Mouse (Mus musculus) layer of hippocampus, adult 2 months (tissue): ENCODE measurements around the gene Brms1. TPM values are rescaled to one million over a fixed set of nuclear protein-coding genes. Genes with fewer than 3 reads are reported as not detected.

Experiments used
- DNase-seq, 2 experiments: peaks; one replicate each; pipeline ENCODE4 v3.0.0; 2022; ENCODE audit warnings: low spot score in 2 of 2
- H3K27ac ChIP-seq: fragments of 200-600 bp; 2 replicates; pipeline ENCODE4 v1.8.1; 2022
- H3K4me3 ChIP-seq: fragments of 200-600 bp; 2 replicates; pipeline ENCODE4 v1.8.1; 2022; ENCODE audit warnings: mild to moderate bottlenecking
- CTCF ChIP-seq: fragments of 200-600 bp; conservative IDR thresholded peaks from 2 replicates; pipeline ENCODE4 v1.8.1; 2022; ENCODE audit warnings: antibody characterized with exemption, mild to moderate bottlenecking, moderate library complexity
- total RNA-seq, 2 experiments: library from RNA; stranded (reverse); gene quantifications; 2 replicates each; pipeline ENCODE4 v1.2.3; 2021

Gene Brms1
- total RNA-seq, 2 experiments from 2014 or later: 21.4 to 25.3 TPM

DNA sequence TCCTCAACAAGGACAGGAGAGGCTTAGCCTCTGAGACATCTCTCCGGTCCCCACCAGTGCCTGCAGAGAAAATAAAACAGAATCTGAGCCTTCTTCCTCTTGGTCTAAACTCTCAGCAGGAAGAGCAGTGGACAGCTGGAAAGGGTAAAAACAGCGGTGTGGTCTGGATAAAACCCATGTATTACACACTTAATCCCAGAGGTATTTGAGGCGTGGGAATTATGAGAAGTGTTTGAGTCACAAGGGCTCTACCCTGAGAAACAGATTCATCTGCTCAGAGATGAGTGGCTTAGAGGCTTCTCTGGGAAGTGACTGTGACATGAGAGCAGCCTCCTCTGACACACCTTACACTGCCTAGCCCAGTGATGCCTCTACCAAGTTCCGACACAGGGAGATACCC, 23.5 kb upstream of the Brms1 start:
- no peak for TF ChIP-seq CTCF
- no peak overlapping the region for H3K27ac ChIP-seq
- no peak for DNase-seq

GRCm38 (mm10) chr19:5018191-5018590, 23.0 kb upstream of the Brms1 start:
- H3K4me3 ChIP-seq: no peak overlapping the region
- DNase-seq: no peak
- TF ChIP-seq CTCF: no peak

More for the DNA sequence above, 23.5 kb upstream of the Brms1 start:
- no peak overlapping the region for H3K4me3 ChIP-seq

DNA sequence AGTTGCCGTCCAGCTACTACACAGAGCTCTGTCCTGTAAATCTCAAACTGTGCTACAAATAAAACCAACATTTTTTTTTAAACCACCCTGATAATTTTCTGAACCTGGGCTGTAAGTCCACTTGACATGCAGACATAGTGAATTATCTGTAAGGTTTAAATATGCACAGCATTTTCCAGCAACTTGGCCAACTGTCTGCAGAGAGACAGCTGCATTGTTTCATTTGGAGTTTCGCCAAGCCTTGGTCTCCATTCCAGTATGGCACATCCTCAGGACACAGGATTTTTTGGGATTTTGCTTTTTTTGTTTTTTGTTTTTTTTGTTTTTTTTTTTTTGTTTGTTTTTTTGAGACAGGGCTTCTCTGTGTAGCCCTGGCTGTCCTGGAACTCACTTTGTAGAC, 19.7 kb upstream of the Brms1 start:
- H3K4me3 ChIP-seq: no peak overlapping the region
- no peak for TF ChIP-seq CTCF
- no peak for DNase-seq
- H3K27ac ChIP-seq: no peak overlapping the region

More at GRCm38 (mm10) chr19:5018191-5018590, 23.0 kb upstream of the Brms1 start:
- no peak overlapping the region for H3K27ac ChIP-seq

GRCm38 (mm10) chr19:5023621-5024479, 17.3 kb upstream of the Brms1 start, which contains the start of gene Slc29a2:
Gene Slc29a2, plus strand, starts transcription at chr19:5023860.
- DNase-seq: peak; percentile 87 to 93

GRCm38 (mm10) chr19:5026111-5026510, 15.0 kb upstream of the Brms1 start:
- TF ChIP-seq CTCF: no peak
- no peak for DNase-seq
- Histone ChIP-seq H3K4me3 (no peak overlapping the region), H3K27ac (no peak overlapping the region)

More at GRCm38 (mm10) chr19:5023621-5024479, 17.3 kb upstream of the Brms1 start, which contains the start of gene Slc29a2:
- TF ChIP-seq CTCF: no peak
- H3K27ac ChIP-seq: peak within 1 kb of the TSS; percentile 90
- H3K4me3 ChIP-seq: peak within 1 kb of the TSS; percentile 89

DNA sequence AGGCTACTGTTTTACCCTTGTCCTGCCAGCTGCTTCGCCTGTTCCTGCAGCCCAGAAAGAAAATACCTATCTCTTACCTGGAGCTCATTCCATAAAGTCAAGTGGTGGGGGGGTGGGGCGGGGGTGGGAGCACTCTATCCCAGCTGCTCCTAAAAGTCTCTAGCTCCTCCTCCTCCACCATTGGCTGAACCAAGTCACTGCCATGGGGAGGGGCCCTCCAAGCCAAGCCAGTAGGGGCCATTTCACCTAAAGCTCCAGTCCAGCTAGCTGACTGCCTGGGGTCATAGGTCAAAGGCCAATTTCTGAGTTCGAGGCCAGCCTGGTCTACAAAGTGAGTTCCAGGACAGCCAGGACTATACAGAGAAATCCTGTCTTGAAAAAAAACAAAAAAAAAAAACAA, 8.5 kb upstream of the Brms1 start:
- DNase-seq: no peak
- no peak overlapping the region for H3K4me3 ChIP-seq
- no peak for TF ChIP-seq CTCF
- no peak overlapping the region for H3K27ac ChIP-seq

GRCm38 (mm10) chr19:5036577-5036976, 4.6 kb upstream of the Brms1 start:
- H3K4me3 ChIP-seq: no peak overlapping the region
- no peak for TF ChIP-seq CTCF

GRCm38 (mm10) chr19:5037678-5038571, 3.2 kb upstream of the Brms1 start:
- Histone ChIP-seq H3K27ac (peak overlapping the region; percentile 96), H3K4me3 (peak overlapping the region; percentile 92)
- peak; percentile 86 for DNase-seq
- TF ChIP-seq CTCF: no peak

More at GRCm38 (mm10) chr19:5036577-5036976, 4.6 kb upstream of the Brms1 start:
- H3K27ac ChIP-seq: no peak overlapping the region
- no peak for DNase-seq

- Histone ChIP-seq H3K4me3 (peak within 1 kb of the TSS; percentile 92), H3K27ac (peak within 1 kb of the TSS; percentile 96)
- TF ChIP-seq CTCF: peak; percentile 68
- DNase-seq: peak; percentile 91 to 92
Measured at GRCm38 (mm10) chr19:5038709-5039156, 2.4 kb upstream of the Brms1 start, which contains the start of the genes B4gat1 and AC124502.3. Gene B4gat1, plus strand, starts transcription at chr19:5038826. Gene AC124502.3, plus strand, starts transcription at chr19:5038891.

DNA sequence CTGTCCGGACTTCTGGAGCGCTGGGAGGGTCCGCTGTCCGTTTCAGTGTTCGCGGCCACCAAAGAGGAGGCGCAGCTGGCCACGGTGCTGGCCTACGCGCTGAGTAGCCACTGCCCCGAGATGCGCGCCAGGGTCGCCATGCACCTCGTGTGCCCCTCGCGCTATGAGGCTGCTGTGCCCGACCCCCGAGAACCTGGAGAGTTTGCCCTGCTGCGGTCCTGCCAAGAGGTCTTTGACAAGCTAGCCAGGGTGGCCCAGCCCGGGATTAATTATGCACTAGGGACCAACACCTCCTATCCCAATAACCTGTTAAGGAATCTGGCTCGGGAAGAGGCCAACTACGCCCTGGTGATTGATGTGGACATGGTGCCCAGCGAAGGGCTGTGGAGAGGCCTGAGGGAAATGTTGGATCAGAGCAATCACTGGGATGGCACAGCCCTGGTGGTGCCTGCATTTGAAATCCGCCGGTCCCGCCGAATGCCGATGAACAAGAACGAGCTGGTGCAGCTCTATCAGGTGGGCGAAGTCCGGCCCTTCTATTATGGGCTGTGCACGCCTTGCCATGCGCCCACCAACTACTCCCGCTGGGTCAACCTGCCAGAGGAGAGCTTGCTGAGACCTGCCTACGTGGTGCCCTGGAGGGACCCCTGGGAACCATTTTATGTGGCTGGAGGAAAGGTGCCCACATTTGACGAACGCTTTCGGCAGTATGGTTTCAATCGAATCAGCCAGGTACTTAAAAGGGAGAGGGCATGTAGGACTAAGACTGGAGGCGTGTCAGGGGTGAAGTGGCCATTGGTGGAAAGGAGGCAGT, 1.6 kb upstream of the Brms1 start:
- peak overlapping the region; percentile 92 for H3K4me3 ChIP-seq
- H3K27ac ChIP-seq: peak overlapping the region; percentile 96
- no peak for TF ChIP-seq CTCF
- no peak for DNase-seq

- no peak for TF ChIP-seq CTCF
- peak overlapping the region; percentile 92 for H3K4me3 ChIP-seq
- H3K27ac ChIP-seq: peak overlapping the region; percentile 96
- DNase-seq: no peak
Measured at GRCm38 (mm10) chr19:5041588-5041987, 434 bp downstream of the Brms1 start.

DNA sequence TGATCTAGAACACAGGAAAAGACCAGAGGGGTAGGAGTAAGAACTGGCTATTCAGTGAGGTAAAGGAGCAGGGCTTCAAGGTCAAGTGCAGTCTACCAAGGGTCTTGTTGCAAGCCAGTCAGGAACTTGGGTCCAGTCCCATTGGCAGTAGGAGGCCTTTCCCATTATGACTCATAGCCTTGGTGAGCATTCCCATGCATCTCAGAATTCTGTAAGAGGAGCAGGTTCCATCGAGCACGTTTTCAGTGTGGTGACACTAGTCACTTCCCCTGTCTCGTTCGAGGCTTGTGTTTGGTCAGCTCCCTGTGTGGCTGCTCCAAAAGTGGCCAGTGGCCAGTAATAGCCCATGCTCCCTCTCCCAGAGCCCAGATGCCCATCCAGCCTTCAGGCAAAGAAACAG, 4.4 kb downstream of the Brms1 start:
- Histone ChIP-seq H3K4me3 (no peak overlapping the region), H3K27ac (peak overlapping the region; percentile 98; the same call in 1 of the 2 replicates)
- peak in 1 of 2 experiments; percentile 0 for DNase-seq
- no peak for TF ChIP-seq CTCF
